Mouse (Mus musculus) lung, adult 2 months (tissue): Measurements from ENCODE around the gene Tecr. TPM values are rescaled to one million over a fixed set of nuclear protein-coding genes. Genes with fewer than 3 reads are reported as not detected.

Source experiments
- DNase-seq: peaks from one replicate; pipeline ENCODE4 v3.0.0; 2022
- H3K4me1 ChIP-seq: fragments of 200-500 bp; 2 replicates; pipeline ENCODE4 v1.6.1; 2011; ENCODE audit warnings: low read length; ENCODE audit not compliant: control insufficient read depth, insufficient read depth
- H3K4me3 ChIP-seq: fragments of 200-500 bp; replicated peaks from 2 replicates; pipeline ENCODE3; 2011; ENCODE audit warnings: low read depth, mild to moderate bottlenecking, control low read depth, low read length; ENCODE audit errors: extremely low read depth
- CTCF ChIP-seq: fragments of 200-500 bp; IDR thresholded peaks from 2 replicates; pipeline ENCODE4 v1.5.1; 2011; ENCODE audit warnings: mild to moderate bottlenecking, low read length, control low read depth; ENCODE audit not compliant: insufficient read depth
- POLR2A ChIP-seq: fragments of 200-500 bp; IDR thresholded peaks from 2 replicates; pipeline ENCODE4 v1.6.1; 2011; ENCODE audit warnings: low read depth, mild to moderate bottlenecking, control low read depth, low read length, borderline replicate concordance; ENCODE audit errors: extremely low read depth
- WGBS: fragments of 180-500 bp; shearing (Covaris S2); methylation state at CpG from one replicate; pipeline ENCODE4 v1.1.7; 2018; 5-methylcytosine and 5-hydroxymethylcytosine counted together
- polyA plus RNA-seq: library from polyadenylated mRNA; depleted of rRNA; stranded (reverse); fragments of >200 nt; gene quantifications from 2 replicates; pipeline ENCODE4 v1.2.3, GENCODE M21; 2012; rRNA removed

The Tecr gene
- polyA plus RNA-seq, 1 experiment, result 565 TPM

DNA sequence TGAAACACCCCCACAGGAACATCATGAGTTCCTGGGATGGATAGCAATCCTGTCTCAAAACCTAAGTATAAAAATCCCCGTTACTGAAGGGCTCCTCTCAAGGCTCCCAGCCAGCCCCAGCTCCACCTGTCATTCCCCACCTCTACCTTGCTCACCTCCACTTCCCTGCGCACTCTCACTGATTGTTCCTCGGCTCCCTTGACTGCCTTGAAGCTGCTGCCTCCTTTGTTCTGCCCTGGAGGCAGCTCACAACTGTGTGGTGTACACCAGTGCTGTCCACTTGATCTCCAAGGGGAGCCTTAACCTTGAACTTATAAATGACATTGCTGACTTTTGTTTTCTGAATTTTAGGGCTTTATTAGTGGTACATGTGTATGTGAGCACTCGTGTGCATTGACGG is 39.6 kb downstream of the Tecr start:
- H3K4me1 ChIP-seq, result peaks cover 5% of the 10 kb centered on the region; the same call in 1 of the 2 replicates
- 64% methylated on average over 5 of the region's 5 CpGs for WGBS
- TF ChIP-seq CTCF, result no peak
- no peak for TF ChIP-seq POLR2A
- no peak for DNase-seq
- no peak overlapping the region for H3K4me3 ChIP-seq

DNA sequence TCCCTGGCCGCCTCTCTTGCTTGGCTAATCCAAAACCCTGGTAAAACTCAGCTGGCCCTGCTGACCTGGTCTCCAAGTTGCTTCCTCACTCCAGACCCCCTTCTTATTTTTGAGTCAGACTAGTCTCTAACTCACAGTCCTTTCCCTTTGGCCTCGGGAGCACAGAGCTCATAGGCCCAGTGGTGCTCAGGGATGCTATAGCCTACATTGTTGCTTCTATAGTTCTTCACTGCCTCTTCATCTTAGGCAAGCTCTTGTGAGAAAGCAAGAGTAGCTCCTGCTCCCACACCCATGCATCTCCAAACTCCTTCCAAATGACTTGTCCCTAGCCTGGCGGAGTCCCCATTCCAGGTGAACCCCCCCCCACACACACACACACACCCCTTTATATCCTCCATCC is 40.1 kb downstream of the Tecr start:
- no peak for TF ChIP-seq POLR2A
- no peak for TF ChIP-seq CTCF
- Histone ChIP-seq H3K4me1 (peaks cover 5% of the 10 kb centered on the region; the same call in 1 of the 2 replicates), H3K4me3 (no peak overlapping the region)
- 62% methylated on average over 3 of the region's 3 CpGs for WGBS
- DNase-seq, result no peak

DNA sequence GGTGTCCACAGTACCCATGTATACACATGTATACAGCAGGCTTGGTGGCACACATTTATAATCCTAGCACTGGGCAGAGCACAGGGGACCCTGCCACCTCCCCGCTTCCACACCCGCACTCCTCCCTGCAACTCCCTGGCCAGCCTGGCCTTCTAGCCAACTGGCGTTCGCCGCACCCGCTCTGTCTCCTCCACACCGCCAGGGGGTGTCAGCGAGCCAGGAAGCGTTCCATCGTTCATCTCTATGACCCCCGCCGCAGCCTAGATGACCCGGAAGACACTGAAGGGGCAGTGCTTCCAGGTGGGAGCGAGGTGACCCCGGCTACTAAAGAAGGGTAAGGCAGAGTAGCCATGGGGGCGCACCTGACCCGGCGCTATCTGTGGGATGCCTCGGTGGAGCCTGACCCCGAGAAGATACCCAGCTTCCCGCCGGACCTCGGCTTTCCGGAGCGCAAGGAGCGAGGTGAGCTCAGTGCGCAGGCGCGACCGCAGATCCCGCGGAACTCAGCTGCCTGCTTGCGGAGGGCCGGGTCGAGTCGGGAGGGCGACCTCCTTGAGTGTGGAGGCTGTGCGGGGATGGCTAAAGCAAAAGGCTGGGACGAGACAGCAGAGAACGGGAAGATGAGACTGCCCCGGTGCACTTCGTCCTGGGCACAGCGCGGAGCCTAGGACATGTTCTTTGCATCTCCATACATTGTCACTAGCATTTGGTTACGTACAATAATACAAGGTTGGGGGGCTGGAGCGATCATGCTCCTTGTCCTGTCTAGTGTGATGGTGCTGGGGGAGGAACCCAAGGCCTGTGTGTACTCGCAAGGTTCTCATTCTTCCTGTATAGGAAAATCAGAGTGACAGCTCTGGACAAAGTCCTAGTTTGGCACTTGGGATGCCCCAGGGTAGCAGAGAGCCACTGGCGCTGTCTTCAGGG is 41.0 kb downstream of the Tecr start, which contains the start of gene Ndufb7:
Gene Ndufb7, plus strand, starts transcription at position 203 of the 927 bp plus-strand sequence.
- TF ChIP-seq CTCF (peak; percentile 84), POLR2A (0 out of 2 replicates have a peak, but pooled peaks have one; percentile 38)
- Histone ChIP-seq H3K4me3 (peak within 1 kb of the TSS; percentile 88), H3K4me1 (peaks cover 5% of the 10 kb centered on the region; the same call in 1 of the 2 replicates)
- under 1% methylated on average over 48 of the region's 48 CpGs for WGBS
- peak; percentile 97 for DNase-seq

GRCm38 (mm10) chr8:83565731-83566375 is 41.9 kb downstream of the Tecr start:
- Histone ChIP-seq H3K4me3 (no peak overlapping the region), H3K4me1 (peaks cover 5% of the 10 kb centered on the region; the same call in 1 of the 2 replicates)
- 77% methylated on average over 9 of the region's 9 CpGs for WGBS
- peak; percentile 21; the same call in 1 of the 2 replicates for TF ChIP-seq CTCF
- no peak for TF ChIP-seq POLR2A
- DNase-seq, result no peak

DNA sequence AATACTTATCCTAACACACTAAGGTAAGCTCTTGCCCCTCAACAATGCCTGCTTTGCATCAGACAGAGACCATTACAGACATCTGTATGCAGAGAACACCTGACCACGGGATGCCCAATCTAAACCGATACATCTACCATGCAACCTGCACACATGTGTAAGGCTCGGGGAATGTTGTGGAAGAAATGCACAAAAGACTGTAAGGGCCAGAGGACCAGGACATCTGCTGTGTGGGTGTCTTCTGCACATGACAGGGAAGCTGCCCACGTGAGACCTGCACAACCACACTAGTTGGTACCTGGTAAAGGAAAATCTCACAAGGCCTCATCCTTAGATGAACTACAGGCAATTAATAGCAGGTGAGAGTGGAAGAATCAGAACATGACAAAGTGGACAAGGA is 44.5 kb downstream of the Tecr start:
- no peak for DNase-seq
- WGBS, result 73% methylated on average over 4 of the region's 4 CpGs
- Histone ChIP-seq H3K4me1 (peaks cover 5% of the 10 kb centered on the region; the same call in 1 of the 2 replicates), H3K4me3 (no peak overlapping the region)
- TF ChIP-seq CTCF (no peak), POLR2A (no peak)

DNA sequence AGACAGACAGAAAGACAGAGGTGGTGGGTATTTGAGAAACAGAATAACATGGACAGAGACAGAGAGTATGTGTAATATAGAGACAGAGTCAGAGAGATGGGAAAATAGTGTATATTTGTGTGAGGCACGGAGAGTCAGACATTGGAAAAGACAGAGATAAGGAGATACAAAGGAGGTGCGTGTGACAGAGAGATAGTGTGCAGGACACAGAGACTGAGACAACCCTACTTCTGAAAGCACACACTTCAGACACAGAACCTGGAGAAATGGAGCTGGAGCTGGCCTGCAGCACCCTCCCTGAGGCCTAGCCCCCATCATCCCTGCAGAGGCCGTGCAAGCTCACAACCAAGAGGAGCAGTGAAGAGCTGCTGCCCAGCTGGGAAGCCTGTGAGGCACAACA is 45.1 kb downstream of the Tecr start:
- 62% methylated on average over 3 of the region's 3 CpGs for WGBS
- Histone ChIP-seq H3K4me1 (peaks cover 4% of the 10 kb centered on the region; the same call in 1 of the 2 replicates), H3K4me3 (no peak overlapping the region)
- TF ChIP-seq POLR2A, result no peak
- TF ChIP-seq CTCF, result no peak
- no peak for DNase-seq

- no peak within 1 kb of the TSS for H3K4me3 ChIP-seq
- no peaks in the 10 kb centered on the region for H3K4me1 ChIP-seq
- no peak for DNase-seq
- 63% methylated on average over 3 of the region's 3 CpGs for WGBS
- TF ChIP-seq POLR2A (no peak), CTCF (no peak)
Observed at GRCm38 (mm10) chr8:83535736-83536135, 72.0 kb downstream of the Tecr start, which contains the start of gene Olfr370. TSS of gene Olfr370 (plus strand) at chr8:83535780.

DNA sequence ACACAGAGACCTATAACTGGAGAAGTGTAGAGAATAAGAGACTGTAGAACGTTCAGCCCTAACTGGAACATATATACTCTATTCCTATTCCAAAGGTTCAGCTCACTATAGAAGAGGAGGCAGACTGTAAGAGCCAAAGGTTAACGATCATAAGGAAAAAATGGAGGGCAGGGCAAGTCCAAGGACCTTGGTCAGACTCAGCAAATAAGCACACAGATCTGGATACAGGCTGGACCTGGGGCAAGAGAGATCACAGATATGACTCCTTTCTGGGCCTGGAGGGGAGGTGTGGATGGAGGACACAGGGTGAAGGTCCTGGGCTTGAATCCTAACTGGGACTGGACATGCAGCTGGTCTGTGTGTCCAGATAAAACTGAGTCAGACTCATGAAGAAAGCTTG is 73.0 kb downstream of the Tecr start:
- TF ChIP-seq POLR2A, result no peak
- TF ChIP-seq CTCF, result no peak
- no peak for DNase-seq
- H3K4me3 ChIP-seq, result no peak overlapping the region
- 82% methylated on average over 2 of the region's 2 CpGs for WGBS
- no peaks in the 10 kb centered on the region for H3K4me1 ChIP-seq

Other genes with a start within 250 kb of the Tecr start
- not detected in 2 replicates for gene Clgn, start 218.1 kb downstream of the Tecr start, polyA plus RNA-seq
- 9.7 and 12.6 TPM in 2 replicates for gene Scoc, start 149.6 kb downstream of the Tecr start, polyA plus RNA-seq
- not detected in 2 replicates for gene Olfr370, start 72.2 kb downstream of the Tecr start, polyA plus RNA-seq
- gene Ndufb7, start 41.3 kb downstream of the Tecr start, polyA plus RNA-seq, result 269 and 286 TPM in 2 replicates
- 23.5 and 26.4 TPM in 2 replicates for gene Dnajb1, start 222 bp upstream of the Tecr start, polyA plus RNA-seq
- gene Gipc1, start 44.7 kb upstream of the Tecr start, polyA plus RNA-seq, result 58.6 and 67.0 TPM in 2 replicates
- gene Ptger1, start 58.7 kb upstream of the Tecr start, polyA plus RNA-seq, result 6.8 and 7.8 TPM in 2 replicates
- gene Pkn1, start 91.2 kb upstream of the Tecr start, polyA plus RNA-seq, result 148 and 168 TPM in 2 replicates
- gene Ddx39, start 107.2 kb upstream of the Tecr start, polyA plus RNA-seq, result 18.4 and 24.0 TPM in 2 replicates
- gene Adgre5, start 133.4 kb upstream of the Tecr start, polyA plus RNA-seq, result 557 and 634 TPM in 2 replicates